Mouse (Mus musculus) hindbrain, embryonic 11.5 days (tissue): Measurements from ENCODE around the gene Ubxn2a. TPM values are rescaled to one million over a fixed set of nuclear protein-coding genes. Genes with fewer than 3 reads are reported as not detected.
A peak's percentile ranks its signal among the peaks of the same experiment; 100 is the strongest.
"Not testable (repeated sequence)": the region's sequence is repeated elsewhere in the genome, so short reads cannot be mapped to it uniquely, and the experiment has no call there.

Source experiments
- ATAC-seq: fragments of 200-750 bp; cut with Nextera tagmentation; 2 replicates; pipeline ENCODE4 v1.8.0; 2017; ENCODE audit warnings: mild to moderate bottlenecking, moderate TSS enrichment, moderate library complexity; ENCODE audit not compliant: low FRiP score
- DNase-seq: peaks from one replicate; pipeline ENCODE4 v3.0.0-alpha.2; 2015; ENCODE audit warnings: low spot score
- H3K27ac ChIP-seq: fragments of 300-500 bp; sonication (generic); 2 replicates; pipeline ENCODE4 v1.5.1; 2014; ENCODE audit warnings: mild to moderate bottlenecking, low read depth, low read length
- H3K27me3 ChIP-seq: fragments of 300-500 bp; sonication (generic); 2 replicates; pipeline ENCODE4 v1.6.1; 2014; ENCODE audit warnings: mild to moderate bottlenecking, low read length, moderate library complexity, mixed read lengths; ENCODE audit not compliant: control insufficient read depth, insufficient read depth
- H3K36me3 ChIP-seq: fragments of 300-500 bp; sonication (generic); 2 replicates; pipeline ENCODE4 v1.6.1; 2014; ENCODE audit warnings: mild to moderate bottlenecking, low read length, moderate library complexity, mixed read lengths; ENCODE audit not compliant: control insufficient read depth, insufficient read depth
- H3K4me1 ChIP-seq: fragments of 300-500 bp; sonication (generic); replicated peaks from 2 replicates; pipeline ENCODE4 v1.6.1; 2014; ENCODE audit warnings: low read length, mixed read lengths; ENCODE audit not compliant: control insufficient read depth, insufficient read depth
- H3K4me2 ChIP-seq: fragments of 300-500 bp; sonication (generic); replicated peaks from 2 replicates; pipeline ENCODE4 v1.6.1; 2014; ENCODE audit warnings: mild to moderate bottlenecking, low read depth, low read length
- H3K4me3 ChIP-seq: fragments of 300-500 bp; sonication (generic); 2 replicates; pipeline ENCODE4 v1.5.1; 2014; ENCODE audit warnings: low read depth, low read length
- H3K9ac ChIP-seq: fragments of 300-500 bp; sonication (generic); 2 replicates; pipeline ENCODE4 v1.6.1; 2014; ENCODE audit warnings: low read depth, low read length
- H3K9me3 ChIP-seq: fragments of 300-500 bp; sonication (generic); 2 replicates; pipeline ENCODE4 v1.6.1; 2016; ENCODE audit warnings: low read length; ENCODE audit not compliant: control insufficient read depth
- WGBS: fragments of 180-500 bp; shearing (Covaris S2); extraction: QIAGEN DNeasy Blood & Tissue Kit; methylation state at CpG from one replicate; pipeline ENCODE4 v1.1.7; 2014; 5-methylcytosine and 5-hydroxymethylcytosine counted together
- polyA plus RNA-seq: library from polyadenylated mRNA; unstranded; fragments of >200 nt; fragmentation: Nextera tagmentation; extraction: Ambion mirVana; gene quantifications from 2 replicates; pipeline ENCODE4 v1.2.1, GENCODE M21; 2014

Gene Ubxn2a
- polyA plus RNA-seq, 1 experiment from 2014 or later: 27.8 TPM

GRCm38 (mm10) chr12:4914944-4915343 lies 7.4 kb upstream of the Ubxn2a start:
- Histone ChIP-seq H3K9ac (no peak overlapping the region), H3K4me2 (no peak overlapping the region), H3K4me3 (no peak overlapping the region), H3K27me3 (no peaks in the 10 kb centered on the region), H3K4me1 (no peaks in the 10 kb centered on the region), H3K27ac (no peak overlapping the region), H3K9me3 (no peaks in the 10 kb centered on the region), H3K36me3 (no peaks in the 10 kb centered on the region)
- ATAC-seq: no peak
- 77% methylated on average over 3 of the region's 3 CpGs for WGBS
- no peak for DNase-seq

- WGBS: 48% methylated on average over 3 of the region's 3 CpGs
- Histone ChIP-seq H3K36me3 (no peaks in the 10 kb centered on the region), H3K4me3 (no peak overlapping the region), H3K4me2 (no peak overlapping the region), H3K4me1 (no peaks in the 10 kb centered on the region), H3K27ac (no peak overlapping the region), H3K27me3 (no peaks in the 10 kb centered on the region), H3K9me3 (no peaks in the 10 kb centered on the region), H3K9ac (no peak overlapping the region)
- no peak for ATAC-seq
- DNase-seq: no peak
Observed at GRCm38 (mm10) chr12:4914441-4914840, 6.9 kb upstream of the Ubxn2a start.

- Histone ChIP-seq H3K4me1 (no peaks in the 10 kb centered on the region), H3K9ac (no peak overlapping the region), H3K4me2 (no peak overlapping the region), H3K27me3 (no peaks in the 10 kb centered on the region), H3K27ac (no peak overlapping the region), H3K36me3 (no peaks in the 10 kb centered on the region), H3K4me3 (no peak overlapping the region), H3K9me3 (no peaks in the 10 kb centered on the region)
- WGBS: 85% methylated on average over 4 of the region's 4 CpGs
- ATAC-seq (no peak), DNase-seq (no peak)
Observed at GRCm38 (mm10) chr12:4911716-4912115, 4.2 kb upstream of the Ubxn2a start.

GRCm38 (mm10) chr12:4910496-4910895 lies 3.0 kb upstream of the Ubxn2a start:
- H3K9ac ChIP-seq, H3K4me1 ChIP-seq, H3K4me3 ChIP-seq, H3K36me3 ChIP-seq, H3K27me3 ChIP-seq, H3K27ac ChIP-seq, DNase-seq, ATAC-seq, H3K9me3 ChIP-seq, H3K4me2 ChIP-seq: not testable (repeated sequence)
- WGBS: 85% methylated on average over 1 of the region's 1 CpGs

GRCm38 (mm10) chr12:4908391-4908790 lies 886 bp upstream of the Ubxn2a start:
- ATAC-seq (no peak), DNase-seq (no peak)
- no peaks in the 10 kb centered on the region for H3K36me3 ChIP-seq
- H3K9ac ChIP-seq: no peak overlapping the region
- H3K27ac ChIP-seq: no peak overlapping the region
- H3K9me3 ChIP-seq: no peaks in the 10 kb centered on the region
- no peaks in the 10 kb centered on the region for H3K27me3 ChIP-seq
- H3K4me1 ChIP-seq: no peaks in the 10 kb centered on the region
- H3K4me2 ChIP-seq: no peak overlapping the region
- 94% methylated on average over 7 of the region's 7 CpGs for WGBS
- no peak overlapping the region for H3K4me3 ChIP-seq

GRCm38 (mm10) chr12:4906476-4906875 lies 1.0 kb downstream of the Ubxn2a start:
- no peak overlapping the region for H3K27ac ChIP-seq
- DNase-seq (no peak), ATAC-seq (no peak)
- H3K4me2 ChIP-seq: peak overlapping the region; percentile 87
- no peaks in the 10 kb centered on the region for H3K36me3 ChIP-seq
- H3K27me3 ChIP-seq: no peaks in the 10 kb centered on the region
- no peaks in the 10 kb centered on the region for H3K4me1 ChIP-seq
- no peak overlapping the region for H3K9ac ChIP-seq
- WGBS: 72% methylated on average over 7 of the region's 7 CpGs
- peak overlapping the region; percentile 64 for H3K4me3 ChIP-seq
- no peaks in the 10 kb centered on the region for H3K9me3 ChIP-seq

- Histone ChIP-seq H3K9me3 (no peaks in the 10 kb centered on the region), H3K4me3 (no peak overlapping the region), H3K9ac (no peak overlapping the region), H3K36me3 (no peaks in the 10 kb centered on the region), H3K4me2 (no peak overlapping the region), H3K27me3 (no peaks in the 10 kb centered on the region), H3K4me1 (no peaks in the 10 kb centered on the region), H3K27ac (no peak overlapping the region)
- DNase-seq (no peak), ATAC-seq (no peak)
- WGBS: 81% methylated on average over 7 of the region's 7 CpGs
Observed at GRCm38 (mm10) chr12:4905946-4906345, 1.6 kb downstream of the Ubxn2a start.

- Histone ChIP-seq H3K9me3 (no peaks in the 10 kb centered on the region), H3K27me3 (no peaks in the 10 kb centered on the region), H3K4me2 (no peak overlapping the region), H3K4me1 (no peaks in the 10 kb centered on the region), H3K36me3 (no peaks in the 10 kb centered on the region), H3K4me3 (no peak overlapping the region), H3K27ac (no peak overlapping the region), H3K9ac (no peak overlapping the region)
- ATAC-seq (no peak), DNase-seq (no peak)
- 93% methylated on average over 5 of the region's 5 CpGs for whole genome bisulfite sequencing
Observed at GRCm38 (mm10) chr12:4898024-4898423, 9.5 kb downstream of the Ubxn2a start.

GRCm38 (mm10) chr12:4889891-4890290 lies 17.6 kb downstream of the Ubxn2a start:
- DNase-seq (no peak), ATAC-seq (no peak)
- H3K4me2 ChIP-seq: no peak overlapping the region
- H3K27me3 ChIP-seq: no peaks in the 10 kb centered on the region
- no peak overlapping the region for H3K9ac ChIP-seq
- H3K4me1 ChIP-seq: no peaks in the 10 kb centered on the region
- H3K4me3 ChIP-seq: no peak overlapping the region
- whole genome bisulfite sequencing: 89% methylated on average over 1 of the region's 1 CpGs
- H3K27ac ChIP-seq: no peak overlapping the region
- H3K9me3 ChIP-seq: no peaks in the 10 kb centered on the region
- H3K36me3 ChIP-seq: no peaks in the 10 kb centered on the region
